Mouse (Mus musculus): ENCODE results near the gene Ddi2. TPM values are rescaled to one million over a fixed set of nuclear protein-coding genes. Genes with fewer than 3 reads are reported as not detected.

The Ddi2 gene
- polyA plus RNA-seq, 2 experiments = 18.5 to 22.1 TPM

GRCm38 (mm10) chr4:141760942-141761341 is 37.7 kb upstream of the Ddi2 start:
- Histone ChIP-seq H3K36me3 (ENCODE audit: control insufficient read depth, insufficient read depth, low read length) (peaks cover 38% of the 10 kb centered on the region), H3K27ac (replicated peaks; ENCODE audit: low read depth, low read length) (no peak overlapping the region), H3K4me1 (ENCODE audit: control insufficient read depth, insufficient read depth, low read length) (no peaks in the 10 kb centered on the region), H3K9ac (ENCODE audit: low read depth, low read length, severe bottlenecking) (no peak overlapping the region), H3K27me3 (ENCODE audit: control insufficient read depth, insufficient read depth, low read length) (no peaks in the 10 kb centered on the region), H3K4me3 (replicated peaks; ENCODE audit: low read length) (no peak overlapping the region), H3K4me2 (replicated peaks; ENCODE audit: low read depth, low read length, severe bottlenecking) (no peak overlapping the region), H3K9me3 (ENCODE audit: control insufficient read depth, low read length) (no peaks in the 10 kb centered on the region)
- ATAC-seq (ENCODE audit: low FRiP score, low read depth) = no peak
- no peak for DNase-seq (ENCODE audit: low spot score)
- WGBS = 85% methylated on average over 4 of the region's 4 CpGs
- TF ChIP-seq POLR2A (IDR thresholded peaks at IDR 0.05; ENCODE audit: borderline replicate concordance, extremely low read depth, insufficient read depth, insufficient read length) = no peak

GRCm38 (mm10) chr4:141758874-141759542 is 35.8 kb upstream of the Ddi2 start:
- no peak overlapping the region for H3K4me2 ChIP-seq (replicated peaks; ENCODE audit: low read depth, low read length, severe bottlenecking)
- no peaks in the 10 kb centered on the region for H3K27me3 ChIP-seq (ENCODE audit: control insufficient read depth, insufficient read depth, low read length)
- no peak overlapping the region for H3K27ac ChIP-seq (replicated peaks; ENCODE audit: low read depth, low read length)
- 65% methylated on average over 6 of the region's 6 CpGs for WGBS
- DNase-seq (ENCODE audit: low spot score) = no peak
- no peak overlapping the region for H3K9ac ChIP-seq (ENCODE audit: low read depth, low read length, severe bottlenecking)
- H3K36me3 ChIP-seq (ENCODE audit: control insufficient read depth, insufficient read depth, low read length) = peaks cover 23% of the 10 kb centered on the region
- no peaks in the 10 kb centered on the region for H3K4me1 ChIP-seq (ENCODE audit: control insufficient read depth, insufficient read depth, low read length)
- H3K4me3 ChIP-seq (replicated peaks; ENCODE audit: low read length) = no peak overlapping the region
- H3K9me3 ChIP-seq (ENCODE audit: control insufficient read depth, low read length) = no peaks in the 10 kb centered on the region
- no peak for TF ChIP-seq POLR2A (IDR thresholded peaks at IDR 0.05; ENCODE audit: borderline replicate concordance, extremely low read depth, insufficient read depth, insufficient read length)
- no peak for ATAC-seq (ENCODE audit: low FRiP score, low read depth)

GRCm38 (mm10) chr4:141757124-141757523 is 33.9 kb upstream of the Ddi2 start:
- Histone ChIP-seq H3K36me3 (ENCODE audit: control insufficient read depth, insufficient read depth, low read length) (peaks cover 6% of the 10 kb centered on the region), H3K4me3 (replicated peaks; ENCODE audit: low read length) (no peak overlapping the region), H3K9me3 (ENCODE audit: control insufficient read depth, low read length) (no peaks in the 10 kb centered on the region), H3K27ac (replicated peaks; ENCODE audit: low read depth, low read length) (no peak overlapping the region), H3K4me2 (replicated peaks; ENCODE audit: low read depth, low read length, severe bottlenecking) (no peak overlapping the region), H3K4me1 (ENCODE audit: control insufficient read depth, insufficient read depth, low read length) (no peaks in the 10 kb centered on the region), H3K9ac (ENCODE audit: low read depth, low read length, severe bottlenecking) (no peak overlapping the region), H3K27me3 (ENCODE audit: control insufficient read depth, insufficient read depth, low read length) (no peaks in the 10 kb centered on the region)
- TF ChIP-seq POLR2A (IDR thresholded peaks at IDR 0.05; ENCODE audit: borderline replicate concordance, extremely low read depth, insufficient read depth, insufficient read length) = no peak
- DNase-seq (ENCODE audit: low spot score) (no peak), ATAC-seq (ENCODE audit: low FRiP score, low read depth) (no peak)
- 86% methylated on average over 3 of the region's 3 CpGs for WGBS

GRCm38 (mm10) chr4:141755375-141755930 is 32.2 kb upstream of the Ddi2 start:
- no peak for TF ChIP-seq POLR2A (IDR thresholded peaks at IDR 0.05; ENCODE audit: borderline replicate concordance, extremely low read depth, insufficient read depth, insufficient read length)
- Histone ChIP-seq H3K9me3 (ENCODE audit: control insufficient read depth, low read length) (no peaks in the 10 kb centered on the region), H3K36me3 (ENCODE audit: control insufficient read depth, insufficient read depth, low read length) (no peaks in the 10 kb centered on the region), H3K27me3 (ENCODE audit: control insufficient read depth, insufficient read depth, low read length) (no peaks in the 10 kb centered on the region), H3K27ac (replicated peaks; ENCODE audit: low read depth, low read length) (no peak overlapping the region), H3K4me2 (replicated peaks; ENCODE audit: low read depth, low read length, severe bottlenecking) (no peak overlapping the region), H3K4me3 (replicated peaks; ENCODE audit: low read length) (no peak overlapping the region), H3K4me1 (ENCODE audit: control insufficient read depth, insufficient read depth, low read length) (no peaks in the 10 kb centered on the region), H3K9ac (ENCODE audit: low read depth, low read length, severe bottlenecking) (no peak overlapping the region)
- DNase-seq (ENCODE audit: low spot score) = no peak
- 90% methylated on average over 19 of the region's 19 CpGs for WGBS
- peak; percentile 12; the same call in 1 of the 2 replicates for ATAC-seq (ENCODE audit: low FRiP score, low read depth)

- WGBS = 2% methylated on average over 4 of the region's 4 CpGs
These were observed 28.8 kb upstream of the Ddi2 start for GRCm38 (mm10) chr4:141752076-141752421.

More at GRCm38 (mm10) chr4:141752076-141752421, 28.8 kb upstream of the Ddi2 start:
- Histone ChIP-seq H3K27ac (replicated peaks; ENCODE audit: low read depth, low read length) (0 out of 2 replicates have a peak overlapping the region, but pooled peaks have one; percentile 3), H3K9ac (ENCODE audit: low read depth, low read length, severe bottlenecking) (no peak overlapping the region), H3K4me2 (replicated peaks; ENCODE audit: low read depth, low read length, severe bottlenecking) (no peak overlapping the region), H3K27me3 (ENCODE audit: control insufficient read depth, insufficient read depth, low read length) (no peaks in the 10 kb centered on the region), H3K4me3 (replicated peaks; ENCODE audit: low read length) (no peak overlapping the region), H3K9me3 (ENCODE audit: control insufficient read depth, low read length) (no peaks in the 10 kb centered on the region), H3K4me1 (ENCODE audit: control insufficient read depth, insufficient read depth, low read length) (no peaks in the 10 kb centered on the region), H3K36me3 (ENCODE audit: control insufficient read depth, insufficient read depth, low read length) (no peaks in the 10 kb centered on the region)
- DNase-seq (ENCODE audit: low spot score) (peak; percentile 21), ATAC-seq (ENCODE audit: low FRiP score, low read depth) (no peak)
- TF ChIP-seq POLR2A (IDR thresholded peaks at IDR 0.05; ENCODE audit: borderline replicate concordance, extremely low read depth, insufficient read depth, insufficient read length) = no peak
